Mouse (Mus musculus) embryo, embryonic 10.5 days (tissue): ENCODE results near the gene Olfr39.
"Not testable (repeated sequence)": the region's sequence is repeated elsewhere in the genome, so short reads cannot be mapped to it uniquely, and the experiment has no call there.

ENCODE experiments used
- DNase-seq: peaks from one replicate; pipeline ENCODE4 v3.0.0-alpha.2; 2015; ENCODE audit warnings: low spot score

The Olfr39 gene

DNA sequence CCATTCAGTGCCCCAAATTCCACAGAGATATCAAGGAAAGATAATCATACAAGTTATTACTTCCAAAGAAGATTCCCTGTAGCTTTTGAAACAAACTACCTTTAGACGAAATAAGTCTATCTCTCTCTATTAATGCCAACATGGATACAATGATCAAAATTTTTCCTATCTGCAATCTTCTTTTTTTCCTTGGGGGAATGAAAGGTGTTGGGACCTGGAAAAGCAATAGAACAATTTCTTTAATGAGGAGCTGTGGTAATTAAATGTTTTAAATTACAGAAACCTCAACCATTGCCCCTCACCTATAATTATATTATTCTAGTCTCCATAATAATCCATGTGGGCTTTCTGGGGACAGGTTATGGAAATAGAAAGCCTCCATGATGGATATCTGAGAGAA lies at the start of gene Olfr39:
TSS of gene Olfr39 (plus strand) at position 301 of the 400 bp plus-strand sequence.
- DNase-seq, result no peak

GRCm38 (mm10) chr9:20236819-20237218 lies 45.3 kb upstream of the Olfr39 start, which contains the start of gene Olfr872:
Olfr872 (plus strand) TSS chr9:20237119.
- no peak for DNase-seq

DNA sequence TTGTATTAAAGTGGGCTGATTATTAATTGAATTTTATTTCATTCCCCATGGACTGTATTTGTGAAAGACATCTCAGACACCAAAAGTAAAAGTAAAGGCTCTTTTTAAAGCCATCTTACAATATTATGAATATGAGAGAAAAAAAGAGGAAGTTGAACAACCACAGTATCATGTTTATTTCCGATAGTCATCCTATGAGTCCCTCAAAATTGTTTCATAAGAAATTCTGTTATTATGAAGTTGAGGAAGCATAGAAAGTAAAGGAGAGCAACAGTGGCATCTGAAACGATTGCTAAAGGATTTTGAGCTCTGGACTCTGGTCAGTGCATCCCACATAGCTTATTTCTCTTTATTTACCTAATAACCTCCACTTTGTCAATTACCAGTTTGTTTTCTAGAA lies 44.8 kb upstream of the Olfr39 start:
- no peak for DNase-seq

GRCm38 (mm10) chr9:20295562-20295961 lies 13.4 kb downstream of the Olfr39 start:
- DNase-seq, result not testable (repeated sequence)

DNA sequence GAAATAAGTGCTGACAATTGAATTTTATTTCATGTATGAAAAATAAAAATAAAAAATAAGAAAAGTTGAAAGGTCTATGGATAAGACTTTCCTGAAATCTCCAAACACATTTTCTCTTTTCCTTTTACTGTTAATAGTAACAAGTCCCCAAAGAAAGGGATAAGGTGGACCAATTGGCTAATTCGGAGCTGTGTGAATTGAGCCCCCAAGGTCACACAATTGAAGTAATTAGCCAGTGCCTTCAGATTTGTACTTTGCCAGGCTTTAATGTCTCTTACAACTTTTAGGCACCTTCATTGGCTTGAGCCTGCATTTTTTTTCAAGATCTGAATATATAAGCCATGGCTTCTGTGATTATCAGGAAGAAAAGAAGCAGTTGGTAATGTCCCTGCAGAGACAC lies 16.1 kb downstream of the Olfr39 start, which contains the start of gene Olfr873:
TSS of gene Olfr873 (plus strand) at position 301 of the 400 bp plus-strand sequence.
- no peak for DNase-seq

DNA sequence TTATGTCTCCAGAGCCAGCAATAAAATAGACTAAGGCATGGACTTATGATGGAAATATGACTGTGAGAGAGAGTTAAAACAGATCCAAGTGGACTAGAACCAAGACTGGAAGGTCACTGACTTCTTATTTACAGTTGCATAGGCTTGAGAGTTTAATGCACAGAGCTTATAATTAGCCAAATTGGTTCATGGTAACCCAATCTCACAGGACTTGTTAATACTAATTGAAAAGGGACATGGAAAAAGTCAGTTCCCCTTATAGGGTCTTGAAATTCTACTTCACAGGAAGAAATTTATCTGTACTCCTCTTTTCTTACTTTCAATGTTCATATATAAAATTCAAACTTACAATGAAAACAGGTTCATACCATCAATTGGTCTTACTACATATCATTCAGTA lies 53.8 kb downstream of the Olfr39 start, which contains the start of gene Olfr18:
TSS of gene Olfr18 (minus strand) at position 101 of the 400 bp plus-strand sequence.
- DNase-seq, result no peak
